Mouse (Mus musculus): ENCODE results near the gene Fmn2.

- TF ChIP-seq MAX (IDR thresholded peaks at IDR 0.05), result no peak
- no peak for TF ChIP-seq CTCF (IDR thresholded peaks at IDR 0.05; ENCODE audit: control insufficient read depth, insufficient read depth, insufficient read length)
Observed at GRCm38 (mm10) chr1:174500064-174500463, 1.6 kb upstream of the Fmn2 start.
